Mouse (Mus musculus) layer of hippocampus, adult 18-20 months (tissue): ENCODE results near the gene Csrp1. TPM values are rescaled to one million over a fixed set of nuclear protein-coding genes. Genes with fewer than 3 reads are reported as not detected.

Experiments
- DNase-seq, 2 experiments: peaks; one replicate each; pipeline ENCODE4 v3.0.0; 2022; ENCODE audit warnings: low spot score in 2 of 2
- long read RNA-seq: library from polyadenylated mRNA; stranded (forward); transcript quantifications from one replicate; pipeline ENCODE4 v2.0.0, GENCODE M21; 2021
- total RNA-seq, 2 experiments: library from RNA; stranded (reverse); gene quantifications; 2 replicates each; pipeline ENCODE4 v1.2.3; 2021

Gene Csrp1
- 100 to 1,000 TPM; 272 to 277 TPM for total RNA-seq
- long read RNA-seq, transcript Csrp1-201 (6 exons, 1,823 nt) = major isoform, 58 of 74 reads
- long read RNA-seq, partial matches to known transcripts = 14 of 74 reads
- long read RNA-seq, other reads (novel, unspliced or antisense) = 2 of 74 reads

DNA sequence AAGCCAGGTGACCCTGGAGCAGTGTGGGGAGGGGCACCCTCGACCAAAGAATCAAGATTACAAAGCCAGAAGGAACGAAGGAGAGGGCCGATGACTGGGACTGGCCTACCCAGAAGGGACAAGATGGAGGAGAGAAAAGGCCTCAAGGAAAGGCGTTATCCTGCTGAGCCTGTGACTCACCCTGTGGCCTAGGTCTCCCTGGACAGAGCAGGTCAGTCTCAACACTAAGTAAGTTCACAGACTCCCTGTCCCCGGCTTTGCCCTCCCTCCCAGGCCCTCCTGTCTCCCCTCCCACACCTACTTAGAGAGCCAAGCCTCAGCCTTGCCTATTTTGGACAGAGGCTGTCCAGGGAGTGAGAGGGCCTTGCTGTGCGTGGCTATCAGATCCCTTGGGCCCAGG is at the start of gene Csrp1:
TSS of gene Csrp1 (plus strand) at position 79 of the 400 bp plus-strand sequence.
- DNase-seq = no peak

DNA sequence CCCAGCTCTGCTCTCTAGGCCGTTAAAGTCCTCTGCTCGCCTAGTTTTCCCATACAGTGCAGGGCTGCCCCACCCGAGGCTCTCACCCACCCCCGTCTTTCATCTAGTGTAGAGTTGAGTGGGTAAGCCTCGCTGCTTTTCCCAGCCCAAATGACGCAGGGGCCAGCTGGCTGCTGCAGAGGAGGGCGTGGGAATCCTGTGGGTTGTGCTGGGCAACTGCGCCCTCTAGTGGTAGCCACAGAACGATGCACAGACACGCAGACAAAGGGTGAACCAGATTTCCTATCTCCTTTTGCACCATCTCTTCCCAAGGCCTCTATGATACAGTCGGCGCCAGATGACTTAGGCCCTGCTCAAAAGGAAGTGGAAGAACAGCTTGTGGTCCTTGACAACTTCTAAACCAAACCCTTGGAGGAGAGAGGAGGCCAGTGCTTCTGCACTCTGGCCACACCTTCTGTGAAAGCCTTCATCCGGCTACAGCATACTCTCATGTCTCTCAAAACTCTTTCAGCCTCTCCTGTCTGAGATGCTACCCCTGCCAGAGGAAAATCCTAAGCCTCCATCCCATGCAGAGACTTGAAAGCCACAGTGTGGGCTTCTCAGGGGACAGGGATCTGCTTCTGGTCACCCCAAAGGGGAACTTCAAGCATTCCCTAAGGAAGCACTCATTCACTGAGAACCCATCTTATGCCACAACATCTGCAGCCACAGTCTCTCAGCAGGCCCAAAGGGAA is 49.3 kb upstream of the Csrp1 start:
- peak; percentile 88 to 94 for DNase-seq

DNA sequence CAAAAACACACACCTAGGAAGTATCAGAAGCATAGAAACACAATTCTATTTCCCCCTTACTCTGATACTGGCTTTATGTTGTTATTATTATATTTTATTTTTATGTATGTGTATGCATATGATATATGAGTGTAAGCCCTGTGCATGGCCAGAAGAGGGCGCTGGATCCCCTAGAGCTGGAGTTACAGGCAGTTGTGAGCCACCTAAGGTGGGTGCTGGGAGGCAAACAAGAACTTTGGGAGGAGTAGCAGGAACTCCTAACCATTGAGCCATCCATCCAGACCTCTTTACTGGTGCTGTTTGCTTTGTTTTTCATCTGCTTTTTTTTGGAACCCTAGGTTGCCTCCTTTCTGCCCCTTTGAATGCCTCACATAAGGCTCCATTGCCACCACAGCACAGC is 48.5 kb upstream of the Csrp1 start:
- DNase-seq = no peak

DNA sequence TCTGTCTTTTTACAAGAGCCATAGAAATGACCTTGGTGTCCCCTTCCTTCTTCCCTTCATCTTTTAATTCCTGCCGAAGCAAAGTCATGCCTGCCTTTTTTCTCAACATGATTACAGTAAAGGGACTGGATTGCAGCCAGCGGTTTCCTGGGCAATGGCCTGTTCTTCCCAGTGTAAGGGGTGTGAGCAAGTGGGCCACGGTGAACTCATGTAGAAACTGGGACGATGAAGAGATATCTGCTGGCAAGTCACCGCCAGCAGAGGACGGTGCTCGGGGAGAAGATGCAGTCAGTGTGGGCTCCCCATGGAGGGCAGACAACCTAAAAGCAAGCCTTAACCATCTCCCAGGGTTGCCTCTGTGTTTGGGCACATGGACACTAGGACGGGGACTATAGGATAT is 47.9 kb upstream of the Csrp1 start:
- DNase-seq = no peak

DNA sequence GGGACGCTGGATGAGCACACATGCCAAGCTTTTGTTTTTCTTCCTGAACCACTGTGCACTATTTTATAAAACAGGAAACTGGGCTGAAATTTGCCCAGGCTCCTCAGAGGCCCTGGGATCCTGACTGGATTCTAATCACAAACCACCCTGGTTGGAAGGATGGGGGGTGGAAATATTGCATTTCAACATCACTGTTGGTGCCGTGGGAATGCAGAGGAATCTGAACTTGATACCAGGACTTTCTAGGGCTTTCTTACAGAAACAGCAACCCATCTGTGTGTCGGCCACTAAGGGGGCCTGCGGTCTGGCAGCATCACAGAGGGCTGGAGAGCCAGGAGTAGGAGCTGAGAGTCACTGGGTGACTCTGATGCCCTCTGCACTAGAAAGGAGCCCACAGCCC is 47.5 kb upstream of the Csrp1 start:
- no peak for DNase-seq

DNA sequence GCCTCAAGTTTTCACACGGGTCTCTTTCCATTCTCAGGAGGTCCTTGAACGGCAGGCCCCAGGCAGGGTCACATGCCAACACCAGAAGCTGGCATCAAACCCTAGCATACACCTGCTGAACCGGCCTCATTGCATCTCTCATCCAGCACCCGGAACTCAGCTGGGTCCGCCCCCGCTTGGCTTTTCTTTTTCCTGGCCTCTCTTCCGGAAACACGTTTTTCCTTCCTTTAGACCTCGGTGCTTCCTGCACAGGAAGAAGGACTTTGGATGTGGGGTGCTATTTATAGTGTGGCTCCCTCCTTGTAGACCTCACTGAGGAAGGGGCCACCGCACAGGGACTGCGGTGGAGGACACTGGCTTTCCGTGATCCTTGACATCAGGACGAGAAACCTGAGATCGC is 46.4 kb upstream of the Csrp1 start:
- DNase-seq = no peak

DNA sequence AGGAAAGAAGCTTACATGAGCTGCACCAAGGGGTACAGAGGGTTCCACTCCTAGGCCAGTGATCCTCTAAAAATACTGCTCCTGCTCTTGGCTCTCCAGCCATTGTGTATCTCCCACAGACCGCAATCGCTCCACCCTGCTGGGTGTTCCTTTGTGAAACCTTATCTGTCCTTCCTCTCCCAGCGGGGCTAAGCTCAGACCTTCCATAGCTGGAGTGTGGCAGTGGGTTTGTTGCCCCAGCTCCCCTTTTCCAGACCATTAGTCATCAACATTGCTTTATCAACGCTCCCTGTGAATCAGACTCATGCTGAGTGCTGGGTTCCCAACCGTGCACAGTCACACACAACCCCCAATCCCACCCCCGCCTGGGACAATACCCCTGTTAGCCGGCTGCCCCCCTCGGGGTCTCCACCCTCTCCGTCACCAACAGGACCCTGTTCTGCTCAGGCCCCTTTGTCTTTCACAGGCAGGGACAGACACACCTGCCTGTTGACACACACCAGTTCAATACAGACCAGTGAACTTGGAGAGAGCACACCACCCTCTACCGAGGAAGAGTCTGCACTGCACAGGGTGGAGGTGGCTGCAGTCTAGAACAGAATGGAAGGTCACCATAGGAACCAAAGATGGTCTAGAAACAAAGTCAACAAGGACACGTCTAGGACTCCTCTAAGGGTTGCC is 44.3 kb upstream of the Csrp1 start:
- no peak for DNase-seq

DNA sequence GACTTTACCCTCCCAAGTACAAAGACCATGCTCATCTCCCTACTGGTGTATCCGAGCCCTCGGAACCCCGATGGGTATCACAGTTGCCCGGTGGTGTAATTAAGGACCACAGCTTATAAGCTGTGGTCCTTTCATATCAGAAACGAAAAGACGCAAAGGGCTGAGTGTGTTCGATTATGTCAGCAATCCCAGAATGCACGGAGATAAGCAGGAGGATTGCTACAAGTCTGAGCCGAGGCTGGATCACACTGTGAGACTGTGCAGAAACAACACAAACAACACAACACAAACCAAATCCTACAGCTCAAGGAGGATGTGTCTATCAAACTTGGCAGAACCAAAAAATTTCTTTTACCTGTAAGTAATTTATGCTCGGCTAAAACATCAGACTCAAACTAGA is 43.6 kb upstream of the Csrp1 start:
- no peak for DNase-seq

DNA sequence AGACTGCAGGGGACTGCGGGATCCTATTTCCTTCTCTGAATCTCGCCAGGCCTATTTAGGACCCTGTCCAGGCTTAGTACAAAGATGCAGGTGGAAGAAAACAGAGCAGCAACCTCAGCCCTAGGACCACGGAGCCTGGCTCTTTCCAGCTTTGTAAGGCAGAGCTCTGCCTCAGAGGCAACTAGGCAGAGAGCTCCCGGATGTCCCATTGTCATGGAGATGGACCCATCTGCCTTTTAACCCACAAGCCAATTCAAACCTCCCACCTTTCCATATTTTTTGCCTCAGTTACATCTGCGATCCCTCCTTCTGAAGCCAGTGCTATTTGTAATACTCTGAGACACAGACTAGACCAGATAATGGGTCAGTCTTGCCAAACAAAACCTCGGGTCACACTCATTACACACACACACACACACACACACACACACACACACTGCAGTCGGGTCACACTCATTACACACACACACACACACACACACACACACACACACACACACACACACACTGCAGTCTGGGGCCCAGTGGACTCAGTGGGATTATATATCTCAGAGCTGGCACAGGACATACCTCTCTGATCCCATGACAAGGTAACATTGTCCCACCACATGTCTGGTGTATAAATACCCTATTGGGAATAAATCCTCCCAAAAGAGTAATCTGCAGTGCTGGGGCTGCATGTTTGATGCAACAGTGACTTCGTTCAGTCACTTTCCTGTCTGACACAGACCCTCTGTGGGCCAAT is 42.8 kb upstream of the Csrp1 start:
- DNase-seq = peak in 1 of 2 experiments; percentile 43

DNA sequence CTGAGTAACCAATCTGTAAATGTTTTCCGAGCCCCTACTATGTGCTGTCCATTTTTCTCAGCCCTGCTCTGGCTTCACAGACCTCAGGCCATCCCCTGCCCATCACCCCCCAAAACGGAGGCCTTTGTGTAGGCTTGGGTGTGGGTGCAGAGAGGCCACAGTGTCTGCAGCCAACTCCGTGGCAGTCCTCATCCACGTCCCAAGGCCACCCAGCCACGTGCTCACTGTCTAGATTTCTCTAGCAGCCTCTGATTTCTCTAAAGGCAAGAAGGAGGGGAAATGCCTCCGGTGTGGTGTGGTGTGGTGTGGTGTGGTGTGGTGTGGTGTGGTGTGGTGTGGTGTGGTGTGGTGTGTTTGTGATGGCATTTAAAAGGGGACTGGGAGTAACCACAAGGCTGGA is 41.7 kb upstream of the Csrp1 start:
- DNase-seq = no peak

DNA sequence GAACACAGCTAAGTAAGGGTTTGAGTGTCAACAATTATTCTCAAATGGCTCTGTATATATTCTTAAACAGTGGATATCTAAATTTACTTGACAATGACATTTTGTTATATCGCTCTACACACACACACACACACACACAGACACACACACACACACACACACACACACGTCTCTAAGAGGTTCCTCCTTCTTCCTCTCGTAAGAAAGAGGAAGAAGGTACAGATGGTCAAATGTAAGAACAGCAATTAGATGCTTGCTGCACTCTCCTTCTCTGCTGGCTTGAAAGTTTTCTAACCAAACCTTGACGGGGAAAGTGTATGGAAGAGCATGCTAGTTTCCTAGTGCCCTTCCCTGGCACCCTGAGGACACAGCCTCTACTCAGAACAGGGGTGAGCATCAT is 39.1 kb upstream of the Csrp1 start:
- no peak for DNase-seq

DNA sequence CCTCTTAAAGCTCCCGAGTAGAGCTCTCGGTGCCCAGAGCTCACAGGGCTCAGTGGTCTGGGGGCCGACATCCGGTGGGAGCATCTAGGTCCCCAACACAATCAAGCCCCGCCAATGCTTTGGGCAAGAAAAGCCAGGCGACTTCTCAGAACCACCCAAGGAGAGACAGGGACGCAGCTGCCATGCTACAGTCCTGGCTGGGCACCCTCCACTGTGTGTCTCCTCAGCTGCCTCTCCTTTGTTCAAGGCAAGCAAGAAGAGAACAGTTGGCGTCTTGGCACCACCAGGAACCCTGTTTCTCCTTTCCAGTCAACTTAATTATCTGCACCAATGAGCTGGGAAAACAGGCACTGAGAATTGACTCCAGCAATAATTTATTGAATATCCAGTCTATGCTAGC is 38.7 kb upstream of the Csrp1 start:
- no peak for DNase-seq

DNA sequence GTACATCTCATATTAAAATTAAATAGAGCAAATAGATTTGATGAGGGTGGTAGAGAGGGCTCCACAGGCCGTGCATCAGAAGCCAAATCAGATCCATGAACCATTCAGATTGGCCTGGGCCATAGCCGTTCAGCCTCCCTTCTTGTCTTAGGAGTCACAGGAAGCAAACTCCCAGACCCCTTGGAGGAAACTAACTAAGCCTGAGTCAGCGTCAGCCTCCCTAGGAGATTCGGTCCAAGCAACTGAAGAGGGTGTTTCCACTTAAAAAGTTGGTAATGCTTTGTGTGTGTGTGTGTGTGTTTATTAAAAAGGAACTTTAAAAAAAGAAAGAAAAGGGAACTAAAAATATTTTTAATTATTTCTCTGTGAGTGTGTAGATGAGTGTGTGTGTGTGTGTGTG is 35.0 kb upstream of the Csrp1 start:
- no peak for DNase-seq

DNA sequence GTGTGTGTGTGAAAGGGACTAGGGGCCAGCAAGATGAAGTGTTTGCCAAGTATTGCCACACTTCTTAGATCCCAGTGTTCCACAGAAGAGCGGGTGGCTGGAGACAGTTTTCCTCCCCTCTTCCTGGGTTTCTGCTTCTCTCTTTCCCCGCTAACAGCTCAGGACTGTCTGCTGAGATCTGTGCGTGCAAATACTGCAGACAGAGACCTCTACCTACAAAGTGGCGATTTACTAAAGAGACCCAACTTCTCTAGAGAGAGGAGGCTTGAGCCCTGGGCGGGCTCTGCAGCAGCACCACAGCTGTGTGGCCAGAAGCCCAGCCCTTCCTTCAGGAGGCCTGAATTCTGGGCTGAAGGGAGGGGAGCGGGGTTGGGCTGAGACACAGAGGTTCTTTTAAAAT is 34.5 kb upstream of the Csrp1 start:
- DNase-seq = no peak

DNA sequence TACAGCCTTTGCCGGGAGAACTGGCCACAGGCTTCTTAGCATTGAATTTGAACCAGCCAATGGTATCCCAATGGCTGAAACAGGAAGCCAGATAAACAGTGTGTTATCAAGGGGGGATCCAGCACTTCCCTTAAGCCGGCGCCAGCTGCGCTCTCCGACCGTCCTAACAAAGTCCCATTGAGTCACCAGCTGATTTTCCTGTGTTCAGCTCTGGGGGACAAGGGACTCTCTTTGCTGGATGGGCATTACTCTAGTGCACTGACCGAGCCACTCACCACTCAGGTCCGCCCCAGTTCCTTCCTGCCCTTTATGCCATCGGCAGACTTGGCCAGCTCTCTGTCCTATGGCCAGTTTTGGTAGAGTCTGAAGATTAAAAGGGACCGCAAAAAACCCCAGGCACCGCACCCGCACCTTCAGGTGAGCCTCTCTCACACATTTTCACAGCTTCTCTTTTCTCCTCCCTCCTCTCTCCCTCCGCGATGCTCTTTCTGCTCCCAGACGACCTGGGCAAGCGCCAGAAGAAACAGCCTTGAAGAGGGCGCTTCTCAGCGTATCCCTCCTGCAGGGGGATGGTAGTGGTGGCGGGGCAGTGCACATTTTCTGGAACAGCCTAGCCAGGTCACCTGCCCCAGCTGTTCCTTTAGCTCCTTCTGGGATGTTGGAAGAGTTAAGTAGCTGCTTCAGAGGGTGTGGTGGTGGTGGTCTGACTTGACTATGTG is 32.9 kb upstream of the Csrp1 start:
- no peak for DNase-seq

DNA sequence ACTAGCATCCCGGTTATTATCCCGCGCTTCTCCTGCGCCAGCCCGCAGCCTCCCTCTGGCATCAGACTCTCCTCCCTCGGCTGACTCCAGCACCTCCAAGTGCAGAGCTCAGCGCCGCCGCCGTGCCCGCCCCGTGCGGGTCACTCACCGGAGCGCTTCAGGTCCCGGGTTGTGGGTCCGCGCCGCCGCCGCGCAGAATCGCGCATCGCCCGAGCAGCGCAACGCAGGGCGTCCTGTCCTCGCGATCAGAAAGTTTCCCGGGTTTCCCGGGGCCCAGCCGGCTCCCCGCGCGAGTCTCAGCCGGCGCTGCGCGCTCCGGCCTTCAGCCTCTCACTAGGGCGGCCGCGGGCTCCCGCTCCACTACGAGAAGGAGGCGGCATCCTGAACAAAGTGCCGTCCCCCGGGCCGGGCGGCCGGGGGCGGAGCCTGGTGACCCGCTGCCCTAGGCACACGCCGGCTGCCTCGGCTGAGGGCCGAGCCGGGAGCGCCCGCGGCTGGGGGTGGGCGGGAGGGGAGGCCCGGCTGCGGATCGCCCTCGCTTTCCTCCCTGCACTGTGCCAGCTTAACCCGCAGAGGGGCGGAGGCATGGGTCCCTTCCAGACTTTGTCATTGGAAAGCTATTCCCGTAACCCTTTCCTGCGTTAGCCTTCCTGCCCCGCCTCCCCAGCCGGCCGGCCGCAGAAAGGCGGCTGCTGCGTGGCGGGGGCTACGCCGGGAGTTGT is 31.9 kb upstream of the Csrp1 start:
- no peak for DNase-seq

DNA sequence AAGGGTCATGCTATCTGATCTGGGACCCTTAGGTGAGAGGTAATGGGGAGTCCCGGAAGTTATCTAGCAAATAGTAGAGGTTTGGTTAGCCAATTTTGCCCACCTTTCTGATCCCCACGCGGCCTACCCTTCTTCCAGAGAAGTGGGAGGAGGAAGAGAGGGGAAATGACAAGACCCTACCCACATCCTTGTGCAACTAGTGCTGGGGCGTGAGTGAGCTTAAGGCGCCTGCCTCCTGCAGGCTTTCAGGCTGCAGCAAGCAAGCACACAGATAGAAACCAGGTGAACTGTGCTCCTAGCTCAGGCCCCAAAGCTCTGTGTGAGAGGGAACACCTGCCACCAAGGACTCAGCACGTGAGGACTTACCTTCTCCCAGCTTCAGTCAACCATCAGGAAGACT is 31.2 kb upstream of the Csrp1 start:
- DNase-seq = no peak

DNA sequence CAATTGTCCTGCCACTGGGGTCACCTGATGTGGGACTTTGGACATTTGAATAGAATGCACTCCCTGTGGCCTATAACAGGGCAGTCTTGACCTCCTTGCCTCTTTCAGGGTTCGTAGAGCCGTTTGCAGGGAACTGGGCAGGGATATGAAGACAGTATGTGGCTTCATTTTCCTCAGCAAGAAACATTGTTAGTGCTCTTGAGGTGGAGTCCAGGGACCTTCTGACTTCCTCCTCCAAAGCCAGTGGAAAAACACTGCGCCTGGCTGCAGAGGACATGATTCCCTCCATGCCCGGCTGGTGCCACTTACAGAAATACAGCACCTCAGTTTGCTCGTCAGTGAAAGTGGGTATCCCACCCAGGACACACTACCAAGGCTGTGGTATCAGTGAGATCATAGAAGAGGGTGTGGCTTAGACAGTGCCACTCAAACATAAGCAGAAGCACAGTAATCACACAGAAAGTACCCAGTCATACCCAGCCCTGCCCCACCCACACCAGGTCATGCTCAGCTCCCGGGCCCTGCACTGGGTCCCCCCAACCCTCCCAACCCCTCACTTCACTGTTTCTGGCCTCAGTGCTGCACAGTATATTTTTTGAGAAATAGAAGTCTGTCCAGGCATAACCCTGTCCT is 29.0 kb upstream of the Csrp1 start:
- no peak for DNase-seq

DNA sequence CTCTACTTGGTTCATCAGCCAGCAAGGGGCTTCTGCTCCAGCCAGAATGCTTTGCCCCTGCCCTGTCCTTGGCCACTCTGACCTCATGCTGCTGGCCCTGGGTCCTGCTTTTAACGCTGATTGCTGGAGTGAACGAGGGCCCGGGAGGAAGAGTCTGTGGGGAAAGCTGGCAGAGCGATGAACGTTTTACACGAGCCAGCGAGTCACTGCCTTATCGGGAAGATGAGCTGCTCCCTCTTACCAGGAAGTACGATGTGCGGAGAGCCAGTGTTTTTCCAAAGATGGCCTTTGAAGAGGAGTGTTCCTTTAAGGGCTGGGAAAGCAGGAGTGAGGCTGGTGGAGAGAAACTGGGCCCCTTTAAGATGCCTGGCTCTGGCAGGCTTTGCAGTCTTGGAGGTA is 28.4 kb upstream of the Csrp1 start:
- DNase-seq = no peak

DNA sequence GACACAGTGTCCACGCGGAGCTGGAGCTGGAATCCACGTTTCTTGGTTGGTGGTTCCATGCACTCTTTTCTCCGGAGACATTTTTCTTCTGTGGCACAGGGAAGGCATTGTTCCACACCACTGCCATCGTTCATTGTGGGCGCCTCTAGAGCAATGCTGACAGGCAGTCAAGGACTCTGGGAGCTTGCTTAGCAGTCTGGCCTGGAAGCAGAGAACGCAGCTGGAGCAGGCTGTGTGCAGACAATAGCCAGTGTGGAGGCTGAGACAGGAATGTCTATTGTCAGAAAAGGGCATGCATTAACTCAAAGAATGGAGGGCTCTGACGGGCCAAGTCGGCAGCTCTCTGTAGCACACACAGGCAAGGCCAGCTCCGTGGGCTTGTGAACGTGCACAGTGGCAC is 25.7 kb upstream of the Csrp1 start:
- no peak for DNase-seq
